Mouse (Mus musculus): ENCODE measurements at regions not wholly inside any gene's neighbourhood (a gene's known extent, or its start where the extent isn't known, plus 50 kb on each side); places are given as distances from the start of the nearest gene placed in this dataset.

GRCm38 (mm10) chr12:59834809-59835208, 615.3 kb upstream of the Fbxo33 start:
- DNase-seq, result peak; percentile 30
- H3K9ac ChIP-seq (replicated peaks; ENCODE audit: low read length), result no peak overlapping the region
- H3K27me3 ChIP-seq (ENCODE audit: control insufficient read depth, insufficient read depth, low read length), result no peaks in the 10 kb centered on the region
- ATAC-seq (ENCODE audit: low FRiP score, low TSS enrichment), result no peak; the same call in 1 of the 2 replicates
- H3K27ac ChIP-seq (replicated peaks; ENCODE audit: low read depth, low read length), result no peak overlapping the region
- no peaks in the 10 kb centered on the region for H3K4me1 ChIP-seq (ENCODE audit: control insufficient read depth, insufficient read depth, low read length)
- no peaks in the 10 kb centered on the region for H3K36me3 ChIP-seq (ENCODE audit: control insufficient read depth, insufficient read depth, low read length)
- H3K4me2 ChIP-seq (ENCODE audit: low read length), result no peak overlapping the region
- 55% methylated on average over 2 of the region's 2 CpGs for WGBS
- no peak overlapping the region for H3K4me3 ChIP-seq (replicated peaks; ENCODE audit: low read depth, low read length)
- H3K9me3 ChIP-seq (ENCODE audit: control insufficient read depth, low read length), result no peaks in the 10 kb centered on the region

- H3K9ac ChIP-seq (replicated peaks; ENCODE audit: low read length), result no peak overlapping the region
- no peaks in the 10 kb centered on the region for H3K27me3 ChIP-seq (ENCODE audit: control insufficient read depth, insufficient read depth, low read length)
- no peak overlapping the region for H3K27ac ChIP-seq (replicated peaks; ENCODE audit: low read depth, low read length)
- 73% methylated on average over 3 of the region's 3 CpGs for WGBS
- H3K9me3 ChIP-seq (ENCODE audit: control insufficient read depth, low read length), result no peaks in the 10 kb centered on the region
- no peaks in the 10 kb centered on the region for H3K4me1 ChIP-seq (ENCODE audit: control insufficient read depth, insufficient read depth, low read length)
- no peak overlapping the region for H3K4me2 ChIP-seq (ENCODE audit: low read length)
- H3K36me3 ChIP-seq (ENCODE audit: control insufficient read depth, insufficient read depth, low read length), result no peaks in the 10 kb centered on the region
- no peak for DNase-seq
- no peak for ATAC-seq (ENCODE audit: low FRiP score, low TSS enrichment)
- no peak overlapping the region for H3K4me3 ChIP-seq (replicated peaks; ENCODE audit: low read depth, low read length)
These were observed 603.4 kb upstream of the Fbxo33 start for GRCm38 (mm10) chr12:59822918-59823317.

DNA sequence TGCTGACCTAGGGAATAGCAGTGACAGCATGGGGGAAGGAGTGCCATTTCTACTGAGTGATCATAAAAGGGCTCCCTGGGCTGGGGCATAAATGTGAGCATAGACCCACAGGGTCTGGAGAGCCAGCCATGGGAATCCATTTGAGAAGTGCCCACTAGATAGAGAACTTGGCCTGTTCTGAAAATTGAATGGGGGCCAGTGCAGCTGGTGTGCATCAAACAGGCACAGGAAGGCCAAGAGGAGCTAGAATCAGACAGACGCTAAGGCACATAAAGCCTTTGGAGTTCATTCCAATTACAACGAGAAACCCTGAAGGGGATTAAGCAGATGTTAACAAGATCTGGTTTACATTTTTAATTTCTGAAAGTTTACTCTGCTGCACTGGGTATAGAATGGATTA, 602.9 kb upstream of the Fbxo33 start:
- no peaks in the 10 kb centered on the region for H3K9me3 ChIP-seq (ENCODE audit: control insufficient read depth, low read length)
- H3K27me3 ChIP-seq (ENCODE audit: control insufficient read depth, insufficient read depth, low read length), result no peaks in the 10 kb centered on the region
- no peak overlapping the region for H3K27ac ChIP-seq (replicated peaks; ENCODE audit: low read depth, low read length)
- H3K4me2 ChIP-seq (ENCODE audit: low read length), result no peak overlapping the region
- no peak overlapping the region for H3K4me3 ChIP-seq (replicated peaks; ENCODE audit: low read depth, low read length)
- H3K36me3 ChIP-seq (ENCODE audit: control insufficient read depth, insufficient read depth, low read length), result no peaks in the 10 kb centered on the region
- ATAC-seq (ENCODE audit: low FRiP score, low TSS enrichment) (no peak), DNase-seq (no peak)
- H3K9ac ChIP-seq (replicated peaks; ENCODE audit: low read length), result no peak overlapping the region
- 61% methylated on average over 2 of the region's 2 CpGs for WGBS
- no peaks in the 10 kb centered on the region for H3K4me1 ChIP-seq (ENCODE audit: control insufficient read depth, insufficient read depth, low read length)

DNA sequence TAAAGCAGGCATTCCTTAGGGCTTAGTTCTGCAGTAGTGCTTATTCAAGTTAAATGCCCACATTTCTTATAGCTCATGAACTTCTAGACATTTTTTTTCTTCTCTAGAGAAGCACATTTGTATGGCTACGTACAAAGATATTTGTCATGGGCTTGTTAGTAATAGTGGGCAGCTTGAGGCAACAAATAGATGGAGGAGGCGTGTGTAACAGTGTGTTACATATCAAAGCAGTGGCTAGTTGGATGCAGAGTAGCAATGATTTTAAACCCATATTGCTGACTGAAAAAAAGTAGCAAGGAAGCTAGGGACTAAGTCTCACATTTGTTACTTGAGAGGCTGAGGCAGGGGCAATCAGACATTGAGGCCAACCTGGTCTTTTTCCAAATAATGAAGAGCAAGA, 602.2 kb upstream of the Fbxo33 start:
- DNase-seq, result no peak
- Histone ChIP-seq H3K4me1 (ENCODE audit: control insufficient read depth, insufficient read depth, low read length) (no peaks in the 10 kb centered on the region), H3K4me3 (replicated peaks; ENCODE audit: low read depth, low read length) (no peak overlapping the region), H3K9ac (replicated peaks; ENCODE audit: low read length) (no peak overlapping the region), H3K27ac (replicated peaks; ENCODE audit: low read depth, low read length) (no peak overlapping the region), H3K27me3 (ENCODE audit: control insufficient read depth, insufficient read depth, low read length) (no peaks in the 10 kb centered on the region), H3K36me3 (ENCODE audit: control insufficient read depth, insufficient read depth, low read length) (no peaks in the 10 kb centered on the region), H3K9me3 (ENCODE audit: control insufficient read depth, low read length) (no peaks in the 10 kb centered on the region), H3K4me2 (ENCODE audit: low read length) (no peak overlapping the region)
- no peak for ATAC-seq (ENCODE audit: low FRiP score, low TSS enrichment)
- 85% methylated on average over 2 of the region's 2 CpGs for WGBS

GRCm38 (mm10) chr12:59815965-59816364, 596.4 kb upstream of the Fbxo33 start:
- WGBS, result 75% methylated on average over 4 of the region's 4 CpGs
- H3K9me3 ChIP-seq (ENCODE audit: control insufficient read depth, low read length), result no peaks in the 10 kb centered on the region
- no peaks in the 10 kb centered on the region for H3K36me3 ChIP-seq (ENCODE audit: control insufficient read depth, insufficient read depth, low read length)
- ATAC-seq (ENCODE audit: low FRiP score, low TSS enrichment) (no peak), DNase-seq (no peak)
- no peak overlapping the region for H3K4me2 ChIP-seq (ENCODE audit: low read length)
- H3K27me3 ChIP-seq (ENCODE audit: control insufficient read depth, insufficient read depth, low read length), result no peaks in the 10 kb centered on the region
- no peak overlapping the region for H3K4me3 ChIP-seq (replicated peaks; ENCODE audit: low read depth, low read length)
- no peak overlapping the region for H3K9ac ChIP-seq (replicated peaks; ENCODE audit: low read length)
- no peak overlapping the region for H3K27ac ChIP-seq (replicated peaks; ENCODE audit: low read depth, low read length)
- no peaks in the 10 kb centered on the region for H3K4me1 ChIP-seq (ENCODE audit: control insufficient read depth, insufficient read depth, low read length)

GRCm38 (mm10) chr12:59814356-59814755, 594.8 kb upstream of the Fbxo33 start:
- H3K36me3 ChIP-seq (ENCODE audit: control insufficient read depth, insufficient read depth, low read length), result no peaks in the 10 kb centered on the region
- no peaks in the 10 kb centered on the region for H3K9me3 ChIP-seq (ENCODE audit: control insufficient read depth, low read length)
- no peaks in the 10 kb centered on the region for H3K27me3 ChIP-seq (ENCODE audit: control insufficient read depth, insufficient read depth, low read length)
- ATAC-seq (ENCODE audit: low FRiP score, low TSS enrichment) (no peak), DNase-seq (no peak)
- H3K4me2 ChIP-seq (ENCODE audit: low read length), result no peak overlapping the region
- no peak overlapping the region for H3K27ac ChIP-seq (replicated peaks; ENCODE audit: low read depth, low read length)
- WGBS, result 90% methylated on average over 13 of the region's 13 CpGs
- no peak overlapping the region for H3K4me3 ChIP-seq (replicated peaks; ENCODE audit: low read depth, low read length)
- no peak overlapping the region for H3K9ac ChIP-seq (replicated peaks; ENCODE audit: low read length)
- H3K4me1 ChIP-seq (ENCODE audit: control insufficient read depth, insufficient read depth, low read length), result no peaks in the 10 kb centered on the region

GRCm38 (mm10) chr12:59809224-59809623, 589.7 kb upstream of the Fbxo33 start:
- no peak overlapping the region for H3K4me3 ChIP-seq (replicated peaks; ENCODE audit: low read depth, low read length)
- ATAC-seq (ENCODE audit: low FRiP score, low TSS enrichment) (no peak), DNase-seq (no peak)
- H3K36me3 ChIP-seq (ENCODE audit: control insufficient read depth, insufficient read depth, low read length), result no peaks in the 10 kb centered on the region
- H3K4me2 ChIP-seq (ENCODE audit: low read length), result no peak overlapping the region
- H3K4me1 ChIP-seq (ENCODE audit: control insufficient read depth, insufficient read depth, low read length), result no peaks in the 10 kb centered on the region
- no peak overlapping the region for H3K9ac ChIP-seq (replicated peaks; ENCODE audit: low read length)
- H3K27me3 ChIP-seq (ENCODE audit: control insufficient read depth, insufficient read depth, low read length), result no peaks in the 10 kb centered on the region
- H3K9me3 ChIP-seq (ENCODE audit: control insufficient read depth, low read length), result no peaks in the 10 kb centered on the region
- 24% methylated on average over 2 of the region's 2 CpGs for WGBS
- H3K27ac ChIP-seq (replicated peaks; ENCODE audit: low read depth, low read length), result no peak overlapping the region

GRCm38 (mm10) chr12:59798051-59798450, 578.5 kb upstream of the Fbxo33 start:
- DNase-seq, result peak; percentile 87
- H3K36me3 ChIP-seq (ENCODE audit: control insufficient read depth, insufficient read depth, low read length), result no peaks in the 10 kb centered on the region
- H3K9ac ChIP-seq (replicated peaks; ENCODE audit: low read length), result no peak overlapping the region
- no peaks in the 10 kb centered on the region for H3K9me3 ChIP-seq (ENCODE audit: control insufficient read depth, low read length)
- H3K4me2 ChIP-seq (ENCODE audit: low read length), result no peak overlapping the region
- H3K27me3 ChIP-seq (ENCODE audit: control insufficient read depth, insufficient read depth, low read length), result no peaks in the 10 kb centered on the region
- ATAC-seq (ENCODE audit: low FRiP score, low TSS enrichment), result peak; percentile 66; the same call in 1 of the 2 replicates
- H3K27ac ChIP-seq (replicated peaks; ENCODE audit: low read depth, low read length), result no peak overlapping the region
- no peaks in the 10 kb centered on the region; the same call in 1 of the 2 replicates for H3K4me1 ChIP-seq (ENCODE audit: control insufficient read depth, insufficient read depth, low read length)
- WGBS, result 42% methylated on average over 3 of the region's 3 CpGs
- H3K4me3 ChIP-seq (replicated peaks; ENCODE audit: low read depth, low read length), result no peak overlapping the region

DNA sequence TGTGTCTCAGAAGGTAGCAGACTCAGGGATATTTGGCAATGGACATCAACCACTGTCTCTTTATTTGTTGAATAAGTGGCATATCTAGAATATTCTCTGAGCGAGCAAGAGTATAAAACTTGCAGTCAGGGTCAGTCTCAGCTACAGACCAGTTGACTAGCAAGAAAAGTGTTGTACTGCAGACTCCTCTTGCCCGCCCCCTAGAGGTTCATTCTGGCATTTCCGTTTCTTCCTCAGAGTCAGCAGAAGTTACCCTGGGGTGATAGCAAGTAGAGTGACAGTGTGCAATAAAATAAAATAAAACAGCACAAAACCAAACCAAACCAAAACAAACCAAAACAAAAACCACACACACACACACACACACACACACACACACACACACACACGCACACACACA, 571.9 kb upstream of the Fbxo33 start:
- 59% methylated on average over 4 of the region's 4 CpGs for WGBS
- DNase-seq (no peak), ATAC-seq (ENCODE audit: low FRiP score, low TSS enrichment) (no peak)
- Histone ChIP-seq H3K27ac (replicated peaks; ENCODE audit: low read depth, low read length) (no peak overlapping the region), H3K9me3 (ENCODE audit: control insufficient read depth, low read length) (no peaks in the 10 kb centered on the region), H3K36me3 (ENCODE audit: control insufficient read depth, insufficient read depth, low read length) (no peaks in the 10 kb centered on the region), H3K4me1 (ENCODE audit: control insufficient read depth, insufficient read depth, low read length) (no peaks in the 10 kb centered on the region), H3K27me3 (ENCODE audit: control insufficient read depth, insufficient read depth, low read length) (no peaks in the 10 kb centered on the region), H3K9ac (replicated peaks; ENCODE audit: low read length) (no peak overlapping the region), H3K4me2 (ENCODE audit: low read length) (no peak overlapping the region), H3K4me3 (replicated peaks; ENCODE audit: low read depth, low read length) (no peak overlapping the region)
